Mouse (Mus musculus) embryonic facial prominence, embryonic 12.5 days (tissue): ENCODE data around the gene Ier3. TPM values are rescaled to one million over a fixed set of nuclear protein-coding genes. Genes with fewer than 3 reads are reported as not detected.
A peak's percentile ranks its signal among the peaks of the same experiment; 100 is the strongest.

Experiments
- ATAC-seq: fragments of 200-750 bp; cut with Nextera tagmentation; 2 replicates; pipeline ENCODE4 v1.8.0; 2017; ENCODE audit not compliant: insufficient number of reproducible peaks, insufficient read depth, low FRiP score, low TSS enrichment
- H3K27ac ChIP-seq: fragments of 300-500 bp; sonication (generic); 2 replicates; pipeline ENCODE4 v1.5.1; 2016; ENCODE audit warnings: mild to moderate bottlenecking
- H3K27me3 ChIP-seq: fragments of 300-500 bp; sonication (generic); 2 replicates; pipeline ENCODE4 v1.6.1; 2016; ENCODE audit warnings: mild to moderate bottlenecking, moderate library complexity
- H3K36me3 ChIP-seq: fragments of 300-500 bp; sonication (generic); 2 replicates; pipeline ENCODE4 v1.6.1; 2016; ENCODE audit warnings: mild to moderate bottlenecking
- H3K4me1 ChIP-seq: fragments of 300-500 bp; sonication (generic); 2 replicates; pipeline ENCODE4 v1.6.1; 2016
- H3K4me2 ChIP-seq: fragments of 300-500 bp; sonication (generic); replicated peaks from 2 replicates; pipeline ENCODE4 v1.6.1; 2016; ENCODE audit warnings: mild to moderate bottlenecking, moderate library complexity
- H3K4me3 ChIP-seq: fragments of 300-500 bp; sonication (generic); 2 replicates; pipeline ENCODE4 v1.5.1; 2016; ENCODE audit warnings: mild to moderate bottlenecking
- H3K9ac ChIP-seq: fragments of 300-500 bp; sonication (generic); 2 replicates; pipeline ENCODE4 v1.6.1; 2016; ENCODE audit warnings: mild to moderate bottlenecking, moderate library complexity
- H3K9me3 ChIP-seq: fragments of 300-500 bp; sonication (generic); 2 replicates; pipeline ENCODE4 v1.6.1; 2016; ENCODE audit warnings: mild to moderate bottlenecking, moderate library complexity
- WGBS: fragments of 180-500 bp; shearing (Covaris S2); methylation state at CpG from one replicate; pipeline ENCODE4 v1.1.7; 2016; 5-methylcytosine and 5-hydroxymethylcytosine counted together
- polyA plus RNA-seq: library from polyadenylated mRNA; unstranded; fragments of >200 nt; fragmentation: Nextera tagmentation; extraction: Ambion mirVana; gene quantifications from 2 replicates; pipeline ENCODE4 v1.2.1, GENCODE M21; 2016

Gene Ier3
- 6.9 and 8.9 TPM in 2 replicates for polyA plus RNA-seq

DNA sequence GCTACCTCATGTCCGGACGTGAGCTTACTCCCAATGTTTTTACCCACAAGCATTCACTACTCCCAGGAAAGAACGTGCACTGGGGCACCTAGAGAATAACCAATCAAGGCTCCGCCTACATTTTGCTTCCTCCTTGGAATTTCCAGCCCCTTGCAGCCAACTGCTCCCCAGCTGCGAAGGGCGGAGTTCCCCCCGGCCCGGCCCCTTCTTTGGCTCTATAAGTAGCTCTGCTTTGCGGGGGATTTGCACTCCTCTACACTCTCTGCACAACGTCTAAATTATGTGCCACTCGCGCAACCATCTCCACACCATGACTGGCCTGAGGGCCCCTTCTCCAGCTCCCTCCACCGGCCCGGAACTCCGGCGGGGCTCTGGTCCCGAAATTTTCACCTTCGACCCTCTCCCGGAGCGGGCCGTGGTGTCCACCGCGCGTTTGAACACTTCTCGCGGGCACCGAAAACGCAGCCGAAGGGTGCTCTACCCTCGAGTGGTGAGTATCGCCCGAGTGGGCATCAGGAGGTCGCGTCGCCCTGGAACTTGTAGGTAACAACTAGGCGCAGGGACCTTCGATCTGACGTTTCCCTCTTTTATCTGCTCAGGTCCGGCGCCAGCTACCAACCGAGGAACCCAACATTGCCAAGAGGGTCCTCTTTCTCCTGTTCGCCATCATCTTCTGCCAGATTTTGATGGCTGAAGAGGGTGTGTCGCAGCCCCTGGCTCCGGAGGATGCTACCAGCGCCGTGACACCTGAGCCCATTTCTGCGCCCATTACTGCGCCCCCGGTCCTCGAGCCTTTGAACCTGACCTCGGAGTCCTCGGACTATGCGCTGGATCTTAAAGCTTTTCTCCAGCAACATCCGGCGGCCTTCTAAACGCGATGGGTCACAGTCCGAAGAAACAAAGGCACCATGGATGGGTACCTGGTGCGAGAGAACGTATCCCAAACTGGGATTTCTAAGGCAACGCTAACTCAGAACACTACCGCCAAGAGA is at the start of gene Ier3:
TSS of gene Ier3 (plus strand) at position 246 of the 992 bp plus-strand sequence.
- peak within 1 kb of the TSS; percentile 67 for H3K9ac ChIP-seq
- H3K27ac ChIP-seq = no peak within 1 kb of the TSS
- no peaks in the 10 kb centered on the region for H3K27me3 ChIP-seq
- ATAC-seq = peak; percentile 45; the same call in 1 of the 2 replicates
- no peaks in the 10 kb centered on the region for H3K9me3 ChIP-seq
- under 1% methylated on average over 62 of the region's 62 CpGs for WGBS
- peaks cover 14% of the 10 kb centered on the region for H3K36me3 ChIP-seq
- H3K4me1 ChIP-seq = peaks cover 18% of the 10 kb centered on the region
- peak within 1 kb of the TSS; percentile 60 for H3K4me3 ChIP-seq
- H3K4me2 ChIP-seq = peak within 1 kb of the TSS; percentile 93

DNA sequence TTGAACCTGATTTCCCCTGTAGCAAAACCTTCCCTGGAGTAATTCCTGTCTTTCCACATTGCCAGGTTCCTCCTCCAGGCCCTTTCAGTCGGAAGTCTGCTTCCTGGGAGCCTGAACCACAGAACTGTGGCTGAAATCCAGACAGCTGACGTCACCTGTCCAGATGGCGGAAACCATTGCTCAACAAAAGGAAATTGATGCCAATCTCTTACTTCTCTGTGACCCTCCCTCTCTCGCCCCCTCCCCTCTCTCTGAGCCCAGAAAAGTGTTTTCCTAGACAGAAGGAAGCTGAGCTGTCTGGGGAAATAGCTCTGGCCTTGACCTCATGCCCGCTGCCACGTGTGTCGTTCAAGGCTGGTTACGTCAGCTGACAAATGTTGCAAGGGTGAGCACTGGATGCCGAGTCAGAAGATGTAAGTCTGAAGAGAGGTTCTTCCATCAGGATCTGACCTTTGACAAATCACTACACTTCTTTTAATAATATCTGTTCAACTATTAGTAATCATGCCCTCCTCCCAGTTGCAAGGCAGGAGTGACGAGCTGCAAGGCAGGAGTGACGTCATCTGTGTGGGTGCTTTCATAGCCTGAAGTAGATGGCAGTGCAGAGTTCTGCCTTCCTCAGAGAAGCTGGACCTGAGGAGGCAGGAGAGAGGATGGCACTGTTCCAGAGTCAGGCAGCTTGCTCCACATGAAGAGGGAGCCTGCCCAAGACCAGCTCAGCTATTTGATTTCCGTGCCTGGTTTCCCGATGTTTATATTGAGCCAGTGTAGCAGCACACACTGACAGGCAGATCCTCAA is 44.5 kb upstream of the Ier3 start:
- no peak overlapping the region for H3K4me3 ChIP-seq
- no peak overlapping the region for H3K9ac ChIP-seq
- H3K27ac ChIP-seq = peak overlapping the region; percentile 50; the same call in 1 of the 2 replicates
- peaks cover 10% of the 10 kb centered on the region for H3K4me1 ChIP-seq
- no peak for ATAC-seq
- H3K27me3 ChIP-seq = no peaks in the 10 kb centered on the region
- WGBS = 47% methylated on average over 13 of the region's 13 CpGs
- no peak overlapping the region for H3K4me2 ChIP-seq
- no peaks in the 10 kb centered on the region for H3K36me3 ChIP-seq
- H3K9me3 ChIP-seq = no peaks in the 10 kb centered on the region

GRCm38 (mm10) chr17:35778965-35779364 is 42.5 kb upstream of the Ier3 start:
- no peak overlapping the region for H3K27ac ChIP-seq
- H3K36me3 ChIP-seq = no peaks in the 10 kb centered on the region
- H3K9ac ChIP-seq = no peak overlapping the region
- no peak overlapping the region for H3K4me2 ChIP-seq
- no peak for ATAC-seq
- H3K27me3 ChIP-seq = no peaks in the 10 kb centered on the region
- 62% methylated on average over 6 of the region's 6 CpGs for WGBS
- no peaks in the 10 kb centered on the region for H3K9me3 ChIP-seq
- H3K4me3 ChIP-seq = no peak overlapping the region
- H3K4me1 ChIP-seq = peaks cover 10% of the 10 kb centered on the region

DNA sequence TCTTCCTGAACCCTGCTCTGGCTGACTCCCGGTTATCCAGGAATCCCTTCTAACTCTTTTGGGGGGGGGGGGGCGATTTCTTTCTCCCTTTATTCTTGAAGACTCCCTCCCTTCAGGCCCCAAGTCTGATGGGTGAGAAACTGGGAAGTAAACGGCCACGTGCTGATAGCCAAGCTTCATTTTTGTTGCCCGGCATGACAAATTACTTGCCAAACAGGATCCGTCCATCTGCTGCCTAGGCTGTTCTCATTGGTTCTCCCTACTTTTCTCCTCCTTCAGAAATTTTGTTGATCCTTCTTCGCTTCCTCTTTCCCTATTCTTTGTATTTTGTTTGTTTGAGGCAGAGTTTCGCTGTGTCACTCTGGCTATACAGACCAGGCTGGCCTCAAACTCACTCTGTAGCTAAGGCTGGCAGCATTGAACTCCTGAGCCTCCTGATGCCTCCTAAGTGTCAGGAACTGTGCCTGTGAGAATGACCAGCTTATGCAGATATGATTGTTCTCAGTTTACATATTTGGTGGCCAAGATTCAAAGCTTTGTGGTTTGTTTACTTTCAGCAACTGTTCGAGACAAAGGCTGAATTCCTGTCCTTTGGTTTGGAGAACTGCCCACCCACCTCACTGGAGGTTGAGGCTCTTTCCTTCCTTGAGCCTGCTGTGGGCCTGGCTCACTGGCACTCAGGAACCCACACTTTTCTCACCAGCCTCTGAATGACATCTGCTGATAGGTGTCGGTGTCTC is 41.8 kb upstream of the Ier3 start:
- Histone ChIP-seq H3K27me3 (no peaks in the 10 kb centered on the region), H3K4me2 (no peak overlapping the region), H3K4me3 (no peak overlapping the region), H3K4me1 (peaks cover 10% of the 10 kb centered on the region), H3K9ac (no peak overlapping the region), H3K36me3 (no peaks in the 10 kb centered on the region), H3K27ac (no peak overlapping the region), H3K9me3 (no peaks in the 10 kb centered on the region)
- no peak for ATAC-seq
- 65% methylated on average over 10 of the region's 10 CpGs for WGBS

DNA sequence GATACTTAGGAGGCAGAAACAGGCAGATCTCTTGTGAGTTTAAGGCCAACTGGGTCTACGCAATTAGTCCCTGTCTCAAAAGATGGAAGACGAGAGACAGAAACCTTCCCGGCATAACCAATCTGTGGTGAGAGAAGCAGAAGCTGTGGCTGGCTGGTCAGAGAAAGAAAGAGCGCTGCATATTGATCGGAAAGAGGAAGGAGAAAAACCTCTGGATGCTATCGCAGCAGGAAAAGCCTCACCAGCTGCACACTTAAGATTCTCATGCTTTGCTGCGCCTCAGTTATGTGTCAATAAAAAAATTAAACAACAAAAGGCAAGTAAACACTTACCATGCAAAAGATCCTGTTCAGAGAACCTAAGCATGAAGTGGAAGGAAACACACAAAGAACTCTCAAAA is 41.1 kb upstream of the Ier3 start:
- Histone ChIP-seq H3K9ac (no peak overlapping the region), H3K27ac (no peak overlapping the region), H3K9me3 (no peaks in the 10 kb centered on the region), H3K4me3 (no peak overlapping the region), H3K4me2 (no peak overlapping the region), H3K4me1 (peaks cover 10% of the 10 kb centered on the region), H3K27me3 (no peaks in the 10 kb centered on the region), H3K36me3 (no peaks in the 10 kb centered on the region)
- no peak for ATAC-seq
- 93% methylated on average over 7 of the region's 7 CpGs for WGBS

GRCm38 (mm10) chr17:35782398-35782797 is 39.1 kb upstream of the Ier3 start:
- H3K9ac ChIP-seq = no peak overlapping the region
- no peaks in the 10 kb centered on the region for H3K36me3 ChIP-seq
- peaks cover under 1% of the 10 kb centered on the region; the same call in 1 of the 2 replicates for H3K4me1 ChIP-seq
- no peak overlapping the region for H3K4me2 ChIP-seq
- no peak overlapping the region for H3K27ac ChIP-seq
- H3K27me3 ChIP-seq = no peaks in the 10 kb centered on the region
- H3K4me3 ChIP-seq = no peak overlapping the region
- no peak for ATAC-seq
- 69% methylated on average over 2 of the region's 2 CpGs for WGBS
- H3K9me3 ChIP-seq = no peaks in the 10 kb centered on the region

- no peaks in the 10 kb centered on the region for H3K9me3 ChIP-seq
- WGBS = 82% methylated on average over 5 of the region's 5 CpGs
- H3K27me3 ChIP-seq = no peaks in the 10 kb centered on the region
- no peak overlapping the region for H3K9ac ChIP-seq
- no peak overlapping the region for H3K4me2 ChIP-seq
- H3K4me1 ChIP-seq = no peaks in the 10 kb centered on the region
- H3K27ac ChIP-seq = no peak overlapping the region
- H3K4me3 ChIP-seq = no peak overlapping the region
- H3K36me3 ChIP-seq = no peaks in the 10 kb centered on the region
- no peak for ATAC-seq
These were observed 38.6 kb upstream of the Ier3 start for GRCm38 (mm10) chr17:35782924-35783323.

GRCm38 (mm10) chr17:35783944-35784343 is 37.5 kb upstream of the Ier3 start:
- Histone ChIP-seq H3K9me3 (no peaks in the 10 kb centered on the region), H3K27me3 (no peaks in the 10 kb centered on the region), H3K4me2 (no peak overlapping the region), H3K9ac (no peak overlapping the region), H3K4me3 (no peak overlapping the region), H3K27ac (no peak overlapping the region), H3K36me3 (no peaks in the 10 kb centered on the region), H3K4me1 (no peaks in the 10 kb centered on the region)
- WGBS = 75% methylated on average over 6 of the region's 6 CpGs
- peak; percentile 28; the same call in 1 of the 2 replicates for ATAC-seq

GRCm38 (mm10) chr17:35785140-35785539 is 36.3 kb upstream of the Ier3 start:
- no peak overlapping the region for H3K4me3 ChIP-seq
- H3K27ac ChIP-seq = no peak overlapping the region
- no peak overlapping the region for H3K9ac ChIP-seq
- H3K27me3 ChIP-seq = no peaks in the 10 kb centered on the region
- WGBS = 90% methylated on average over 4 of the region's 4 CpGs
- no peak for ATAC-seq
- H3K9me3 ChIP-seq = no peaks in the 10 kb centered on the region
- no peak overlapping the region for H3K4me2 ChIP-seq
- H3K4me1 ChIP-seq = no peaks in the 10 kb centered on the region
- H3K36me3 ChIP-seq = no peaks in the 10 kb centered on the region

DNA sequence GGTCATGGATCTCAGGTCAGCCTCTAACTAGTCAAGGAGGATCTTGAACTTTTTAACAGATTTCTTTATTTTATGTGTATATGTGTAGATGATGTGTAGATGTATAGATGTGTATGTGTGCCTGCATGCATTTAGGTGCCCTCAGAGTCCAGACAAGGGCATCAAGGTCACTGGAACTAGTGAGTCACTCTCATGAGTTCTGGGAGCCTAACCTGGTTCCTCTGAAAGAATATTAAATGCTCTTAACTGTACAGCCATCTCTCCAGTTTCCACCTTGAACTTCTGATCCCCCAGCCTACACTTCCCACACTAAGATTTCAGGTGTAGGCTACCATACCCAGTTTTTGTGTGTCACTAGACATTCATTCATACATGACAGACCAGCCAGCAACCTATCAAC is 34.0 kb upstream of the Ier3 start:
- Histone ChIP-seq H3K36me3 (no peaks in the 10 kb centered on the region), H3K4me3 (no peak overlapping the region)

GRCm38 (mm10) chr17:35788025-35788424 is 33.5 kb upstream of the Ier3 start:
- 83% methylated on average over 3 of the region's 3 CpGs for WGBS
- Histone ChIP-seq H3K4me2 (no peak overlapping the region), H3K4me3 (no peak overlapping the region), H3K27me3 (no peaks in the 10 kb centered on the region), H3K9me3 (no peaks in the 10 kb centered on the region), H3K36me3 (no peaks in the 10 kb centered on the region), H3K4me1 (no peaks in the 10 kb centered on the region), H3K27ac (no peak overlapping the region), H3K9ac (no peak overlapping the region)
- ATAC-seq = no peak

More for the DNA sequence above, 34.0 kb upstream of the Ier3 start:
- Histone ChIP-seq H3K9ac (no peak overlapping the region), H3K4me2 (no peak overlapping the region), H3K27ac (no peak overlapping the region), H3K4me1 (no peaks in the 10 kb centered on the region), H3K9me3 (no peaks in the 10 kb centered on the region), H3K27me3 (no peaks in the 10 kb centered on the region)
- no peak for ATAC-seq
